Mouse (Mus musculus): ENCODE data around the gene Dcx. TPM values are rescaled to one million over a fixed set of nuclear protein-coding genes. Genes with fewer than 3 reads are reported as not detected.

The Dcx gene
- 10 to 100 TPM; 22.6 to 32.8 TPM for total RNA-seq (2021)

DNA sequence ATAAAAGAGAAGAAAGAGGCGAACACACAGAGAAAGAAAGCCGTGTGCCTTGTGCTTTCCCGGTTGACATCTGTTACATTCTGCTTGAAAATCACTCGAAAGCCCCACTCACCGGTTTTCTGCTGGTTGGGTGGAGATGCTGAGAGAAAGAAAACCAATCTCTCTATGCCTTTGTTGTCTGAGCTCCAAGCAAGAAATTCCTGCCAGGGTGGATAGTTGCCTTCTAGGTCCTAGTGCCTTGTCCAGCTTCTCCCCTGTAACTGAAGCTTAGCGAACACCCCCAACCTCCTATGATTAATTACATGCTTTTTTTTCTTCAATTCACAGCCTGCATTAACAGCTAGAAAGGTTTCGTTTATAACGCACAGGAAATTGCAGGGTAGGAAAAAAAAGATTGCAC lies at the start of gene Dcx:
Gene Dcx (minus strand): TSS at position 354 of the 400 bp plus-strand sequence.
- intact Hi-C loops (cut with DNase I) = no loop called here
- DNase-seq (ENCODE audit: low spot score in 2 of 2) = peak in 1 of 2 experiments; percentile 22

DNA sequence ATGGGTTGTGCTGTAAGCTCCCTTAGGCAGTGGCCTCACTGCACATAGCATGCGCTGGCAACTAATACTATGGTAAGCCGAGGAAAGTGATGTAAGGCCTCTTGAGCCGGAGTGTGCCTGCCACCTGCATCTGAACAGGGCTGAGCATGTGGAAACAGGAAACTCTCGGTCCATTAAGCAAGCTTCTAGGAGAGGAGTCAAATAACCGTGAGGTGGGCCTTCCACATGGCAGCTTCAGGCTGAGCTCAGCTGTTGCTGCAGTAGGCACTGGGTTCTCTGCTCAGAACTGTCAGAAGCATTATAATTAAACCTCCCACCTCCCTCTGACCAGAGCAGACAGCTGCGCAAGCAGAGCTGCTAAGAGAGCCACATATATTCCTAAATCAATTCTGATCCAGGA lies 33.1 kb upstream of the Dcx start:
- intact Hi-C loops (cut with DNase I) = no loop called here
- DNase-seq (ENCODE audit: low spot score in 2 of 2) = no peak

GRCm38 (mm10) chrX:143933671-143934070 lies 560 bp upstream of the Dcx start:
- no peak for DNase-seq (ENCODE audit: low spot score in 2 of 2)
- intact Hi-C loops (cut with DNase I) = no loop called here

DNA sequence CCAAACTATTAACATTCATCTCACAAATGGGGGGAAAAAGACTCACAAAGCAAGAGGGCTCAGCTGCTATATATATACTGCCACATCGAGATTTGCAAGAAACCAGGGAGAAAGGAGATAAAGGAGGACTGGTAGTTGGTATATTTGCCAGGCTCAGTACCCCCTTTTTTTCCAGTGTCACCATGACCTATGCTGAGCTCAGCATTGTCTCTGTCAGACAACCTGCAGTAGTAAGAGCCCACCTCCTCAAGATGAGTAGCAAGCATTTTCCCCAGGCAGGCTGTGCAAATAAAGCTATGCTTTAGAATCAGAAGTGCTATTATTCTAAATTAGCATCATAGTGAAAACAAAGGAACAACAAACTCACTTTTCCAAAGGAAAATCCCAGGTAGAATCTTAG lies 581 bp downstream of the Dcx start:
- intact Hi-C loops (cut with DNase I) = no loop called here
- no peak for DNase-seq (ENCODE audit: low spot score in 2 of 2)

GRCm38 (mm10) chrX:143931400-143932185 lies 1.5 kb downstream of the Dcx start:
- intact Hi-C loops (cut with DNase I) = no loop called here
- no peak for DNase-seq (ENCODE audit: low spot score in 2 of 2)

GRCm38 (mm10) chrX:143922070-143922469 lies 11.0 kb downstream of the Dcx start:
- DNase-seq (ENCODE audit: low spot score in 2 of 2) = no peak

DNA sequence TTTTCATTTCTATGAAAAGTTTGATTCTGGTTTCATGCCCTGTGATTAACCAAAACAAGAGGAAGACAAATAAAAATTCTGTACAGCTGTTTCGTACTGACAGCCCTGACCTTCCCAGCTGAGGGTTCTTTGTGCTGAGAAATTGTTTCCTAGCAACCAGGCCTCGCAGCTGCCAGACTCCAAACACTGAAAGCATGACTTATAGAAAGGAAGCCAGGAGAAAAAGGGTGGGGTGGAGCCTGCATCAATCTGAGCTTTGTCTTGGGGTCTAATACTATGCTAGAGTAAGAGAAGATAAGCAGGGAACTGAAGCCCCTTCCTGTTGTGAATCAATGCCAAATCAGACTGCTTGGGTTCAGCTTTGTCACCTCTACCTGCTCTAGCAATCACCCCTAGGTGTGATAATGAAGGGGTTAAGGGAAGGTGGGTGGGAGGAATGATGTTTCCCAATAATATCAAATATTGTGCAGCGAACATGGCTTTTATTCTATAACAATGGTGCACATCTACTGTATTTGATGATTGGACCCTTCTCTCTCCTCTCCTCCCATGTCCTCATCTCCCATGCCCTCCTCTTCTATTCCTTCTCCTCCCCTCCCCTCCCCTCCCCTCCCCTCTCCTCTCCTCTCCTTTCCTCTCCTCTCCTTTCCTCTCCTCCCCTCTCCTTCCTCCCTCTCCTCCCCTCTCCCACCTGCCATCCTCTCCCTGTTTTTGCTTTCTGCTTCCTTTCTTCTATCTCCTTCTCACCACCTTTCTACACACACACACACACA lies 26.2 kb downstream of the Dcx start:
- intact Hi-C loops (cut with DNase I) = no loop called here
- no peak for DNase-seq (ENCODE audit: low spot score in 2 of 2)

More at GRCm38 (mm10) chrX:143922070-143922469, 11.0 kb downstream of the Dcx start:
- intact Hi-C loops (cut with DNase I) = no loop called here

GRCm38 (mm10) chrX:143904689-143905088 lies 28.4 kb downstream of the Dcx start:
- intact Hi-C loops (cut with DNase I) = no loop called here
- DNase-seq (ENCODE audit: low spot score in 2 of 2) = no peak

DNA sequence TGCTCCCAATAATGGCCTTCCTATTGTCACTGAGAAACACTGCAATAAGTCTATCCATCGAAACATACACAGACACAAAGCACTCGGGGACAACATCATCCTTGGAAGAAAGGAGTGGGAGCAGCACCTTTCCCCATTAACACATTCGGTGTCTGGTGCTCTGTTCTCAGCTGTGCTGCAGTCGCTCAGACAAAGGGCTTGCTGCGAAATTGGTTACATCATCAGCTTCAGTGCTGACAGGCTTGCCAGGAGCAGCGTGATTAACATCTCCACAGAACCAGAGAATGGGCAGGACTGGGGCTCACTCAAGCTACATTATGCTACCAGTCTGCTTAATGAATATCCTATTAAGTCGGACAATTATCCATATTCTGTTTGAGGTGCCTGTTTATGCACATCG lies 30.8 kb downstream of the Dcx start:
- intact Hi-C loops (cut with DNase I) = no loop called here
- DNase-seq (ENCODE audit: low spot score in 2 of 2) = peak in 1 of 2 experiments; percentile 27

- intact Hi-C loops (cut with DNase I) = no loop called here
- no peak for DNase-seq (ENCODE audit: low spot score in 2 of 2)
Measured at GRCm38 (mm10) chrX:143897363-143898285, 35.5 kb downstream of the Dcx start.

- intact Hi-C loops (cut with DNase I) = no loop called here
- DNase-seq (ENCODE audit: low spot score in 2 of 2) = no peak
Measured at GRCm38 (mm10) chrX:143896936-143897335, 36.2 kb downstream of the Dcx start.

- intact Hi-C loops (cut with DNase I) = no loop called here
- DNase-seq (ENCODE audit: low spot score in 2 of 2) = no peak
Measured at GRCm38 (mm10) chrX:143893180-143893579, 39.9 kb downstream of the Dcx start.

DNA sequence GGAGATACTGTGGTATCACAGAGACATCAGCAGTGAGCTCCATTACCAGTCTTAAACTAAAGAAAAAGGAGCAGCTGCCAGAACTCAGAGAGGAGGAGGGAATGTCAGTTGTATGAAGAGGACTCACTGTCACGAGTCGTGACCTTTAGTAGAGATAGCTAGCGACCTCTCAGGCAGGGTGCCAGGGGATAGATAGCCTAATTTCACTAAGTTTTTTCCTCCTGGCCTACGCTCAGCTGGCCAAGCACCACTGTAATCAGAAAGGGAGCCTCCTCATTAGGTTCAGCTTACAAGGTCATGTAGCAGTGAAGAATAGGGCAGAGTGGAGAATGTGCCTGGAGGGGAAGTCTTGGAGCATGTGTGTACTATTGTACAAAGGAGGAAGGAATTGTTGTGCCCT lies 47.3 kb downstream of the Dcx start:
- DNase-seq (ENCODE audit: low spot score in 2 of 2) = no peak
- intact Hi-C loops (cut with DNase I) = no loop called here

DNA sequence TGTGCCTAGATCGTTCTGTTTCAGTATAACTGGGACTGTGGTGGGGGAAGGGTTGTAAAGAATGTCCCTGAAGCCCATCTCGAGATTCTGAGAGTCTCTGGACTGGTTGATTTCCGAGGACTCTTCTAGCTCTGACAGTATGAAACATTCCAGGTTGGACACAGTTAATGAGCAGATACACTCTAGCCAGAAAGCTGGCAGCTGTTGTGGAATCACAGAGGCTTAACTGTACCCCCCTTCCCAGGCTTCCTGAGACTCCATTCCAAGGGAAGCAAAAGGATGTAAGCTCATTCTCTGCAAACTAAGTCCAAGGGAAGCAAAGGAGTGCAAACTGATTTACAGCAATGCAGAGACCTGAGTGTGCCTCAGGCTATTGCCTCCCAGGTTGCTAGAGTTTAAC lies 48.2 kb downstream of the Dcx start:
- no peak for DNase-seq (ENCODE audit: low spot score in 2 of 2)
- intact Hi-C loops (cut with DNase I) = no loop called here

DNA sequence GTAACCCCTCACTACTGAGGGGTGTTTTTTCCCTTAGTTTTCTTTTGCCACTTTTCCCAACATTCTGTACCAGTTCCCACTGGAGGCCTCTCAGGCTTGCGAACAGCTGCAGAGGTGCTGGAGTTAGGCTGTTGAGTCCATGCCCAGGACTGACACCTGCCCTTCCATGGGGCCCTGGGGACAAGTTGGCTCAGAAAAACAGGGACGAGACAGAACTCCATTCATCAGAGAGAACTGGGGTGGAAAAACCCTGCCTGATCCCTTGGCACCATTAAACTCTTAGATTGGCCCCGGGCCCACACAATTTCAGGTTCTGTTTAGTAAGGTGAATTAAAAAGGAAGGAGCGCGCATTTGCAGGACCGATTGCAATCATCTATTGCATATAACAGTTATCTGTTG lies 48.8 kb downstream of the Dcx start:
- no peak for DNase-seq (ENCODE audit: low spot score in 2 of 2)
- intact Hi-C loops (cut with DNase I) = no loop called here

- intact Hi-C loops (cut with DNase I) = no loop called here
- DNase-seq (ENCODE audit: low spot score in 2 of 2) = no peak
Measured at GRCm38 (mm10) chrX:143881806-143882468, 51.2 kb downstream of the Dcx start.

GRCm38 (mm10) chrX:143879631-143880030 lies 53.5 kb downstream of the Dcx start:
- intact Hi-C loops (cut with DNase I) = loop anchor here (10.0 kb wide), 1 partner anchor 65 kb away; no protein-coding TSS in a partner anchor
- no peak for DNase-seq (ENCODE audit: low spot score in 2 of 2)

GRCm38 (mm10) chrX:143867129-143867664 lies 65.9 kb downstream of the Dcx start:
- intact Hi-C loops (cut with DNase I) = no loop called here
- no peak for DNase-seq (ENCODE audit: low spot score in 2 of 2)

- DNase-seq (ENCODE audit: low spot score in 2 of 2) = no peak
- intact Hi-C loops (cut with DNase I) = no loop called here
Measured at GRCm38 (mm10) chrX:143851351-143851750, 81.8 kb downstream of the Dcx start.

Measured in left cerebral cortex, postnatal 36 days (tissue).